Mouse (Mus musculus): ENCODE results near the gene Sod1. TPM values are rescaled to one million over a fixed set of nuclear protein-coding genes. Genes with fewer than 3 reads are reported as not detected.

Gene Sod1
- total RNA-seq, 4 experiments from 2014 or later: 1,130 to 1,752 (median 1,322) TPM

DNA sequence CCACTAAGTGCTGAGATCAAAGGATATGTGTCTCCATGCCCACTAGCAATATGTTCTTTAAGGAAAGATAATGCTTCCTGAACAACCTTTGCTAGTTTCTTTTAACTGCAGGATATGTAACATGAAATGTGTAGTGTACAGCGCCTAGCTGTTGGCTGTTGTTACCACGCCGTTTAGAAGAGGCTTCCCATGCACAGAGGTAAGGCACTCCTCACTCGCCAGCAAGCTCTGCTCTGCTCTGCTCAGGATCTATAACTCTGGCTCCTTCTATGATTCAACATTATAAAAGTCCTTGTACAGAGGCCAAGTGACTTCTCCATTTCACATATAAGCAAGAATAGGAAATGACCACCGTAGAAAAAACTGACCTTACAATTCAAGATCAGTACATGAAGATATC, 39.1 kb downstream of the Sod1 start:
- DNase-seq: no peak

DNA sequence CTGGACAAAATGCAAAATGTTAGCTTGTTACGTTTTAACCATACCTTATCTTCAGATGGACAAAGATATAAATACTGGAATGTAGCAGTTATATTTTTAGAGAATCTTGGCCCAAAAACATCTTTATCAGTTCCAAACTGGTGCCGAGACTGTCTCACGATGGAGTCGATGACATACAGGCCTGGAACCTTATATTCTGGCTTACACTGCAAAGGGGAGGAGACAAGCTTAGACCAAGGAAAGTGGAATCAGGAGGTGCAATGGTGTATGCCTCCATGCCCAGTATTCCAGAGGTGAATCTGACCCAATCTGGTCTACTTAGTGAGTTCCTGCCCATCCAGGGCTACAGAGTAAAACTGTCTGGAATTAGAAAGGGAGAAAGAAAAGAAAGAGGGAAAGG, 39.5 kb downstream of the Sod1 start:
- no peak for DNase-seq

DNA sequence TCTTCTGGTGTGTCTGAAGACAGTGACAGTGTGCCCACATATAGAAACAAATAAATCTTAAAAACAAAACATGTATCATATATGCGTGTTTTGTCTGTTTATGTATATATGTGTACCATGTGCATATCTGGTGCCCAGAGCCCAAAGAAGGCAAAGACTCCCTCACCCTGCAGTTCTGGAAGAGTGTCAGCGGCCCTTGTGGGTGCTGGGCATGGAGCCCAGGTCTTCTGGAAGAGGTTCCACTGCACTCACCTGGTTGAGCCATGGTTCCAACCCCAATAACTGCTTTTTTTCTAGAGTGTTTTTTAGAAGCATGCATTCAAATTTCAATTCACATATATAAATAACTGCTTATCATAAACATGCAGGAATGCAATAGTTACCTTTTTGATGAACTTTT, 41.2 kb downstream of the Sod1 start:
- DNase-seq: no peak

- no peak for DNase-seq
Measured at GRCm38 (mm10) chr16:90264021-90264420, 43.5 kb downstream of the Sod1 start.

- no peak for DNase-seq
Measured at GRCm38 (mm10) chr16:90265106-90265505, 44.6 kb downstream of the Sod1 start.

DNA sequence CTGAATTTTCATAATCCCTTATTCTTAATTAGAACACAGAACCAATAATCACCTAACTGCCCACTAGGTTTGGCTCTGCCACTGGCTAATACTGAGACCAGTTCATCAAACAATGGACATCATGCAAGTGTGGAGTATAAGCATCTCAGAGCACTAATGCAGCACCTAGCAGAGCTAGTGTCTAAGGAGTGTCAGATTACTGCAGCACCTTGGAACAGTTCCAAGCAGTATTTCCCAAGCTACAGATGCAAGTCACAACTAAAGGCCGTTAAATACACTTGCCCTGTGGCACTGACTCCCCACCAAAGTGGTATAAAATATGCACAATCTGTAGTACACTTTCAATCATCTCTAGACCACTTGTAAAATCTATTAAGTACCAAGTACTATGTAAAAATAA, 46.0 kb downstream of the Sod1 start:
- DNase-seq: no peak

- no peak for DNase-seq
Measured at GRCm38 (mm10) chr16:90275521-90275920, 55.0 kb downstream of the Sod1 start.

Other genes with a start within 250 kb of the Sod1 start
- gene Tiam1, start 77.0 kb upstream of the Sod1 start, total RNA-seq (2022): 100 to 1,000 TPM in 1 of 4 experiments, 10 to 100 TPM in 3; 69.6 to 107 (median 85.5) TPM
- 10 to 100 TPM; 33.2 to 72.0 (median 48.3) TPM for gene Scaf4, start 63.7 kb downstream of the Sod1 start, total RNA-seq (2022)
- gene Hunk, start 165.3 kb downstream of the Sod1 start, total RNA-seq (2022): 10 to 100 TPM in 2 of 4 experiments, 1 to 10 TPM in 2; 5.3 to 14.9 (median 8.2) TPM